Mouse (Mus musculus): ENCODE data around the gene Lrrtm4.

Gene Lrrtm4

GRCm38 (mm10) chr6:80331751-80332150 is 313.1 kb downstream of the Lrrtm4 start:
- no peak for DNase-seq

DNA sequence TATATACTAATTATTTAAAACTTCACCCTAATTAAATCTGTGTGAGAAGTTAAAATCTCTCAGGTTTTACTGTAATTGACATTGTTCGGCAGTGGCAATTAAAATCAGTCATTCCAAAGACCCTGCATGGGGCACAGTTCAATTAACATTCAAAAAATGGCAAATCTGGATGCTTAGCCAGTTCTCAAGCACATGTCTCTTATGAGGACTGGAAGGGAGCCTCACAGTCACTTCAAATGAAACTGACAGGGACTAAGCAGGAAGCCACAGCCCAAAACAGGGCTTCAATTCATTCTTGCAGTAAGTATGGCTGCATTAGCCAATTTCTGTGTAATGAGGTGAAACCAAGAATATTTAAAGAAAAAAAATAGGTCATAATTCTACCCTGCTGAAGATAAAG is 333.6 kb downstream of the Lrrtm4 start:
- no peak for DNase-seq

- DNase-seq: no peak
These were observed 338.4 kb downstream of the Lrrtm4 start for GRCm38 (mm10) chr6:80357092-80357491.

GRCm38 (mm10) chr6:80363593-80363992 is 344.9 kb downstream of the Lrrtm4 start:
- DNase-seq: no peak

GRCm38 (mm10) chr6:80366532-80366931 is 347.9 kb downstream of the Lrrtm4 start:
- DNase-seq: no peak

- DNase-seq: no peak
These were observed 370.9 kb downstream of the Lrrtm4 start for GRCm38 (mm10) chr6:80389571-80389970.

DNA sequence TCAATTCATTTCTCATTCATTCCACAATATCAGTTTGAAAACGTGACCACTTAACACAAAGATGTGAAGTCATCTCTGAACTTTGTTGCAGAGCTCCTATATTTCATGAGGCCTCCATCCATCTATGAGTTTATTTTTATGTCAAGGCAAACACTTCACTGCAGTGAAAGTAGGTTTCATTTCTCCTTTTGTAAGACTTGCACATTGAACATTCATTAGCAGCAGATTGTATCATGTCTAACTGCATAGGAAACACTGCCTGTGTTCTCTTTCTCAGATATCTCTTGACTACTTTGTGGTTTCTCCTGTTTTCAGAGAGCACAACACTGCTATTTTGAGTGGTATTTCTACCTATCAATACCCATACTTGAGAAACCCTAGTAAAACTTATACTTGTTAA is 388.1 kb downstream of the Lrrtm4 start:
- DNase-seq: no peak

GRCm38 (mm10) chr6:80440135-80440534 is 421.5 kb downstream of the Lrrtm4 start:
- DNase-seq: no peak

- no peak for DNase-seq
These were observed 451.9 kb downstream of the Lrrtm4 start for GRCm38 (mm10) chr6:80470546-80470945.

- DNase-seq: no peak
These were observed 457.5 kb downstream of the Lrrtm4 start for GRCm38 (mm10) chr6:80476153-80476552.

GRCm38 (mm10) chr6:80545017-80545416 is 526.3 kb downstream of the Lrrtm4 start:
- no peak for DNase-seq

GRCm38 (mm10) chr6:80549907-80550306 is 531.2 kb downstream of the Lrrtm4 start:
- DNase-seq: no peak

DNA sequence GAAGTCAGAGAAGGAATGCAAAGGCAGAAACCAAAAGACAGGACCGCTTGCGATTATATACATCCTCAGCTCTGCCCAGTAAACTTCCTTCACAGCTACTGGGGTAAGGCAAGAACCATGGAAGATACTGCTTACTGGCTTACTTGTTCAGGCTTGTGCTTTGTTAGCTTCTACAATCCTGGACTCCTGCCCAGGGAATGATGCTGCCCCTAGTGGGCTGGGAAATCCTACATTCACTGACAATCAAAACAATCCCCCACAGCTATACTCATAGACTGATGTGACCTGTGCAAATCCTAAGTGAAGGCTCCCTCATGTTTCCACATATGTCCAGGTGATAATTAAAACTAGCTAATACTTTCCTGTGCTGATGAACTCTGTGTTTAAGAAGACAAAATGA is 534.7 kb downstream of the Lrrtm4 start:
- DNase-seq: no peak

DNA sequence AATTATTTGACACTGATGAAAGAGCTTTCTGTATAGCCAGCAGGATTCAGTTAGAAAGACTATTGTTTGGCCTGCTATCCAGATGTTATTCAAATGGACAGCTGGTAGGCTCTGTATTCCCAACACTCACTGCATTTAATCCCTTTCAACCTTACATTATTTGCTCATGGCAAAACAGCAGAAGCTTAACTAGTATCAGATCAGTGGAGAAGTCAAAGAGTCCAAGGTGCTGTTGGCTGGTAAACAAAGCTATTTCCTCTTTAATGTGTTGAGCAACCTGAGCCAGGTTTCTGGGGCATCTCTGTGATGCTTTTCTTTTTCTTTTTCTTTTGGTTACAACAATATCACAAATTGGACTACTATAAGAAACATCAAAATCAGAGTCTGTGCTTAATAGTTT is 536.3 kb downstream of the Lrrtm4 start:
- DNase-seq: no peak

- no peak for DNase-seq
These were observed 558.5 kb downstream of the Lrrtm4 start for GRCm38 (mm10) chr6:80577227-80577626.

DNA sequence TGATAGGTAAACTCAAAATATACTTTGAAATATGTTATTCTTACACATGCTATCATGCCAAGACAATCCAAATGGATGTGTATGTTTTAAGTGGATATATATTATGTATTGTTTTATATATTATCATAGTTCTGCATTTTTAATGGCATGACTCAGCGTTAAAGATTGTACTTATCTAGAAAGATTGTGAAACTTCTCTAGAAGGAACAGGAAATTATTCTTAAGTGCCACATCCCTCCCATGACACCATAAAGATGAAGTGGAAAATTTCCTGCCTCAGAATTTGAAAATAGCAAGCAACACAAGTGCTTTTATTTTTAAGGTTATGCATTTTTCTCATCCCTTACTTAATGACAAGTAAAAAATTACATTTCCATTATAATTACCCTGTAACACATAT is 563.5 kb downstream of the Lrrtm4 start:
- DNase-seq: no peak

DNA sequence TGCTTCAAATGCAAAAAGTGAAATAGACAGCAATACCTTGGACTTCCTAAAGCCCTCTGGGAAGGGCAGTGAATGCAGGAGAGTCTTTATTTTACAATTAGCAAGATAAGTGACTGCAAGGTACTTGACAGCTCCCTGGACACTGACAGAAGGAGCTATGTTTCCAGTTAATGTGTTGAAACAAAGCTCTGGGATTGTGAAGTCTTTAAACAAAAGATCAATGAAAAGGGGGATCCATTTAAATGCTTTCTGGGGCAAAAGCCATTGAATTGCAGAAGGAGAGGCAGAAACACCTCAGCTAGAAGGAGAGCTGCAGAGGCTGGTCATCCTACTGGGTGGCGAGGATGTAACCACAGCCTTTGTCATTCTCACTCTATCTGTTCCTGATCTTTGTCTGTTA is 571.1 kb downstream of the Lrrtm4 start:
- no peak for DNase-seq

- no peak for DNase-seq
These were observed 600.8 kb downstream of the Lrrtm4 start for GRCm38 (mm10) chr6:80619508-80619907.

- no peak for DNase-seq
These were observed 604.1 kb downstream of the Lrrtm4 start for GRCm38 (mm10) chr6:80622676-80623334.

GRCm38 (mm10) chr6:80625509-80625908 is 606.8 kb downstream of the Lrrtm4 start:
- no peak for DNase-seq

DNA sequence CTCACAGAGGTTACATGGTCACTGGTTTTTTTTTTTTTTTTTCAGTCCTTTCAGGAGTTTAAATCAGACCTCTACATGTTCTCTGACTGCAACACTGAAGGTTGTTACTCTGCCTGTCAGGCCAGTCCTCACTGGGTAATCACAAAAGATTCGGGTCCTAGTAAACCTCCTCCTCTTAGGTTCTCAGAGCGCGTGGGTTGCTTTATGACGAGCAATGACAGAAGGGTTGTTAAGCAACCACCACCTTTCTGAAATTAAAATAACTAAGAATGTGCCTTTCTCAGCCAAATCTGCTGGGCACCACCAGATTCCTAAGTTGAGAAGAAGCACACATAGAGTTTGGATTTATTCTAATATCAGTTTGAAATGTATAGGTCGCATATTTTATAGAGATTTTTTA is 644.1 kb downstream of the Lrrtm4 start:
- DNase-seq: no peak

GRCm38 (mm10) chr6:80664039-80664438 is 645.4 kb downstream of the Lrrtm4 start:
- no peak for DNase-seq

DNA sequence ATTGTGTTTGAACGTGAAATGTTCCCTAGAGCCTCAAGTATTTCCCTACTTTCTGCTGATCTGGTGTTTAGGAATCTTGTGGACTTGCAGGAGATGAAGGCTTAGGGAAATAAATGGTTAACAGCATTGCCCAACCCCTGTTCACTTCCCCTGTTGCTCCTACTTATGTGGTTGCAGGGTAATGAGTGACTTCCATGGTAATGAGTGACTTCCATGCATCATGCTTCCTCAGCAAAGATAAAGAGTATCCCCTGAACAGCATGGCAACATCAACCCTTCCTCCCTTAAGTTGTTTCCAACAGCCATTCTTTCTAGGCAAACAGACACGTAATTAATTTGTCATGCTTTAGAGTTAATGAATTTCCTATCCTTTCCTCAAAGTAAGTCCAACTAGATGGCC is 685.5 kb downstream of the Lrrtm4 start:
- no peak for DNase-seq

- no peak for DNase-seq
These were observed 701.8 kb downstream of the Lrrtm4 start for GRCm38 (mm10) chr6:80720468-80720867.

GRCm38 (mm10) chr6:80733416-80733815 is 714.7 kb downstream of the Lrrtm4 start:
- DNase-seq: no peak

All from thymus, postnatal 36 days (tissue).